Mouse (Mus musculus) lung, adult 18-20 months (tissue): ENCODE data around the gene Rbm20.

Experiments used
- DNase-seq, 2 experiments: peaks; one replicate each; pipeline ENCODE4 v3.0.0; 2022; ENCODE audit warnings: mixed read lengths in 2 of 2

Rbm20 gene

GRCm38 (mm10) chr19:53674131-53674925, 2.8 kb upstream of the Rbm20 start:
- no peak for DNase-seq

GRCm38 (mm10) chr19:53676228-53676627, 878 bp upstream of the Rbm20 start:
- no peak for DNase-seq

GRCm38 (mm10) chr19:53679194-53679593, 2.1 kb downstream of the Rbm20 start:
- DNase-seq = no peak

- DNase-seq = no peak
These were observed 2.9 kb downstream of the Rbm20 start for GRCm38 (mm10) chr19:53679981-53680380.

GRCm38 (mm10) chr19:53682427-53682826, 5.3 kb downstream of the Rbm20 start:
- no peak for DNase-seq

- no peak for DNase-seq
These were observed 10.5 kb downstream of the Rbm20 start for GRCm38 (mm10) chr19:53687592-53687991.

GRCm38 (mm10) chr19:53690816-53691215, 13.7 kb downstream of the Rbm20 start:
- DNase-seq = no peak

GRCm38 (mm10) chr19:53694020-53694419, 16.9 kb downstream of the Rbm20 start:
- no peak for DNase-seq

GRCm38 (mm10) chr19:53696079-53696478, 19.0 kb downstream of the Rbm20 start:
- DNase-seq = no peak

GRCm38 (mm10) chr19:53696655-53697054, 19.5 kb downstream of the Rbm20 start:
- DNase-seq = no peak

- no peak for DNase-seq
These were observed 20.4 kb downstream of the Rbm20 start for GRCm38 (mm10) chr19:53697376-53698126.

GRCm38 (mm10) chr19:53699671-53700070, 22.6 kb downstream of the Rbm20 start:
- no peak for DNase-seq

- no peak for DNase-seq
These were observed 24.3 kb downstream of the Rbm20 start for GRCm38 (mm10) chr19:53701434-53701833.

GRCm38 (mm10) chr19:53704895-53705823, 28.1 kb downstream of the Rbm20 start:
- DNase-seq = peak; percentile 31 to 38

GRCm38 (mm10) chr19:53708401-53708800, 31.3 kb downstream of the Rbm20 start:
- no peak for DNase-seq

- DNase-seq = no peak
These were observed 33.8 kb downstream of the Rbm20 start for GRCm38 (mm10) chr19:53710861-53711260.

- no peak for DNase-seq
These were observed 34.3 kb downstream of the Rbm20 start for GRCm38 (mm10) chr19:53711261-53711890.

- no peak for DNase-seq
These were observed 35.4 kb downstream of the Rbm20 start for GRCm38 (mm10) chr19:53712297-53713025.

- no peak for DNase-seq
These were observed 36.3 kb downstream of the Rbm20 start for GRCm38 (mm10) chr19:53713364-53713763.

GRCm38 (mm10) chr19:53716469-53716868, 39.4 kb downstream of the Rbm20 start:
- DNase-seq = no peak

GRCm38 (mm10) chr19:53717364-53717763, 40.3 kb downstream of the Rbm20 start:
- no peak for DNase-seq

- no peak for DNase-seq
These were observed 45.1 kb downstream of the Rbm20 start for GRCm38 (mm10) chr19:53722186-53722585.
